ENCODE assay signal across 8 mouse cellular contexts in the genomic region with DNA sequence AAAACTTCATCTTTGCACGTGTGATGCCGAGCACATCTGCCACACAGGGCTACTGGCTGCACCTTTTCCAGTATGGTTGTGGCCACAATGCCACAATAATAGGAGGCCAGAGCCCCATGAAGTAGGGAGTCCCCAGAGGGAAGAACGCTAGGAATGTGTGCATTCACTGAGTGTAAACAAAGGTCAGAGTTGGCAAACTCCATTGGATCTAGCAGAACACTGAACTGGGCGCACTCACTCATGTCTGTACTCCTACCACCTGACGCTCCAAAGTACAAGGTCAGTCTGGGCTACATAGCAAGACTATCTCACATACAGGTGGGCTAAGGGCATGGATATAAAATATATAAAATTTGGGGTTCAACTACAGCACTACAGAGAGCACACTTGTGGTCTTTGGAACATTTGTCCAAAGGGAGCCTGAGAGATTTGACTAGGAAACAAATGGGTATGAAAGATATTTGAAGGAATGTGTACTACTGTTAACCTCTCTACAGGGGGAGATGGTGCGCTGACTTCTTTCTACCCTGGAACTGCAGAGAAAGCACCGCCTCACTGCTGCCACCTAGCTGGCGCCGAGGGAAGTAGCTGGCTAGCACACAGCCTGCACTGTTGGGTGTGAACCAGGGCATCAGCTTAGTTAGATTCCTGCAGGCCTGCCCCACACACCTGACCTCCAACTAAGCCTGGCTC. TPM values are rescaled to one million over a fixed set of nuclear protein-coding genes. Genes with fewer than 3 reads are reported as not detected.
DNase-seq lines count a peak whose midpoint lies in the region; ATAC-seq and TF ChIP-seq lines count a peak whose summit lies in the region.

No protein-coding gene starts in this region.

- H3K4me2 ChIP-seq in forebrain, embryonic 11.5 days (ENCODE audit: low read depth, low read length, severe bottlenecking), result no peak overlapping the region
- no peak overlapping the region for H3K4me2 ChIP-seq in forebrain, embryonic 12.5 days
- no peak overlapping the region for H3K4me2 ChIP-seq in intestine, embryonic 14.5 days (ENCODE audit: low read length)
- no peak overlapping the region for H3K4me2 ChIP-seq in limb, embryonic 11.5 days (ENCODE audit: low read depth, severe bottlenecking)
- H3K4me2 ChIP-seq in midbrain, postnatal 0 days (ENCODE audit: low read depth, low read length, poor library complexity, severe bottlenecking), result no peak overlapping the region
- H3K4me2 ChIP-seq in stomach, embryonic 15.5 days, result no peak overlapping the region

- H3K4me3 ChIP-seq in forebrain, embryonic 11.5 days (ENCODE audit: low read depth, low read length), result no peak overlapping the region
- no peak overlapping the region for H3K4me3 ChIP-seq in forebrain, embryonic 12.5 days (replicated peaks)
- H3K4me3 ChIP-seq in intestine, embryonic 14.5 days (ENCODE audit: low read depth, low read length), result no peak overlapping the region
- no peak overlapping the region for H3K4me3 ChIP-seq in limb, embryonic 11.5 days (ENCODE audit: low read depth, low read length)
- H3K4me3 ChIP-seq in midbrain, postnatal 0 days (ENCODE audit: low read depth, low read length), result no peak overlapping the region
- no peak overlapping the region for H3K4me3 ChIP-seq in stomach, embryonic 15.5 days (replicated peaks)

- no peak for ATAC-seq in forebrain, embryonic 11.5 days (replicated peaks; ENCODE audit: low FRiP score)
- no peak for ATAC-seq in forebrain, embryonic 12.5 days (ENCODE audit: low FRiP score)
- ATAC-seq in intestine, embryonic 14.5 days (replicated peaks; ENCODE audit: low FRiP score, low TSS enrichment, low read depth), result peak; percentile 66; the same call in 1 of the 2 replicates
- ATAC-seq in limb, embryonic 11.5 days (ENCODE audit: insufficient number of reproducible peaks, low FRiP score, low TSS enrichment, low read depth), result no peak
- peak; percentile 31; the same call in 1 of the 2 replicates for ATAC-seq in midbrain, postnatal 0 days (ENCODE audit: low FRiP score)
- ATAC-seq in stomach, embryonic 15.5 days (ENCODE audit: insufficient read depth, low FRiP score, low read depth), result peak; percentile 79

- WGBS in forebrain, embryonic 11.5 days, result 52% methylated on average over 9 of the region's 9 CpGs
- WGBS in forebrain, embryonic 12.5 days, result 57% methylated on average over 9 of the region's 9 CpGs
- WGBS in intestine, embryonic 14.5 days, result 56% methylated on average over 9 of the region's 9 CpGs
- WGBS in limb, embryonic 11.5 days, result 57% methylated on average over 9 of the region's 9 CpGs
- WGBS in midbrain, postnatal 0 days, result 55% methylated on average over 9 of the region's 9 CpGs
- 49% methylated on average over 9 of the region's 9 CpGs for WGBS in stomach, embryonic 15.5 days

- no peaks in the 10 kb centered on the region for H3K9me3 ChIP-seq in forebrain, embryonic 11.5 days (ENCODE audit: control insufficient read depth, low read length)
- no peaks in the 10 kb centered on the region for H3K9me3 ChIP-seq in forebrain, embryonic 12.5 days
- no peaks in the 10 kb centered on the region for H3K9me3 ChIP-seq in intestine, embryonic 14.5 days (ENCODE audit: control insufficient read depth, low read length)
- H3K9me3 ChIP-seq in limb, embryonic 11.5 days (ENCODE audit: control insufficient read depth, low read length), result no peaks in the 10 kb centered on the region
- H3K9me3 ChIP-seq in midbrain, postnatal 0 days (ENCODE audit: low read length), result no peaks in the 10 kb centered on the region
- no peaks in the 10 kb centered on the region for H3K9me3 ChIP-seq in stomach, embryonic 15.5 days

- peak; percentile 87 for TF ChIP-seq CTCF in midbrain, postnatal 0 days (IDR thresholded peaks at IDR 0.05)

- H3K27me3 ChIP-seq in forebrain, embryonic 11.5 days (ENCODE audit: control insufficient read depth, insufficient read depth, low read length), result no peaks in the 10 kb centered on the region
- H3K27me3 ChIP-seq in forebrain, embryonic 12.5 days, result no peaks in the 10 kb centered on the region
- H3K27me3 ChIP-seq in intestine, embryonic 14.5 days (replicated peaks; ENCODE audit: control insufficient read depth, insufficient read depth, low read length), result no peaks in the 10 kb centered on the region
- H3K27me3 ChIP-seq in limb, embryonic 11.5 days (ENCODE audit: control insufficient read depth, insufficient read depth, low read length), result no peaks in the 10 kb centered on the region
- H3K27me3 ChIP-seq in midbrain, postnatal 0 days (ENCODE audit: insufficient read depth, low read length), result no peaks in the 10 kb centered on the region
- no peaks in the 10 kb centered on the region for H3K27me3 ChIP-seq in stomach, embryonic 15.5 days (replicated peaks)

- no peaks in the 10 kb centered on the region; the same call in 1 of the 2 replicates for H3K36me3 ChIP-seq in forebrain, embryonic 11.5 days (ENCODE audit: control insufficient read depth, insufficient read depth, low read length)
- H3K36me3 ChIP-seq in forebrain, embryonic 12.5 days (replicated peaks), result peaks cover 51% of the 10 kb centered on the region
- H3K36me3 ChIP-seq in intestine, embryonic 14.5 days (ENCODE audit: control insufficient read depth, insufficient read depth, low read length), result peaks cover 48% of the 10 kb centered on the region
- H3K36me3 ChIP-seq in limb, embryonic 11.5 days (ENCODE audit: control insufficient read depth, insufficient read depth, low read length), result peaks cover 16% of the 10 kb centered on the region; the same call in 1 of the 2 replicates
- peaks cover 24% of the 10 kb centered on the region for H3K36me3 ChIP-seq in midbrain, postnatal 0 days (ENCODE audit: insufficient read depth, low read length)
- peaks cover 41% of the 10 kb centered on the region for H3K36me3 ChIP-seq in stomach, embryonic 15.5 days

- no peak overlapping the region for H3K9ac ChIP-seq in forebrain, embryonic 11.5 days (ENCODE audit: low read length)
- no peak overlapping the region for H3K9ac ChIP-seq in forebrain, embryonic 12.5 days
- H3K9ac ChIP-seq in intestine, embryonic 14.5 days (ENCODE audit: low read length), result no peak overlapping the region
- H3K9ac ChIP-seq in limb, embryonic 11.5 days (ENCODE audit: low read length), result no peak overlapping the region
- no peak overlapping the region for H3K9ac ChIP-seq in midbrain, postnatal 0 days (replicated peaks; ENCODE audit: low read length, poor library complexity, severe bottlenecking)
- no peak overlapping the region for H3K9ac ChIP-seq in stomach, embryonic 15.5 days

- peak; percentile 83 for DNase-seq in forebrain, embryonic 11.5 days (ENCODE audit: low spot score)
- DNase-seq in cerebellum, adult 8-10 months, result peak; percentile 75
- DNase-seq in frontal cortex, postnatal 36 days (ENCODE audit: low spot score in 2 of 2), result peak; percentile 48 to 66
- peak; percentile 82 for DNase-seq in intestine, embryonic 14.5 days (ENCODE audit: low spot score)
- DNase-seq in limb, embryonic 11.5 days (ENCODE audit: low spot score), result peak; percentile 86
- peak; percentile 59 for DNase-seq in midbrain, postnatal 0 days (ENCODE audit: low spot score)

- no peak overlapping the region for H3K27ac ChIP-seq in forebrain, embryonic 11.5 days (ENCODE audit: low read depth, low read length)
- no peak overlapping the region for H3K27ac ChIP-seq in forebrain, embryonic 12.5 days
- H3K27ac ChIP-seq in intestine, embryonic 14.5 days (ENCODE audit: low read depth), result no peak overlapping the region
- no peak overlapping the region for H3K27ac ChIP-seq in limb, embryonic 11.5 days (replicated peaks; ENCODE audit: low read depth, low read length)
- no peak overlapping the region for H3K27ac ChIP-seq in midbrain, postnatal 0 days (ENCODE audit: low read depth, low read length)
- no peak overlapping the region for H3K27ac ChIP-seq in stomach, embryonic 15.5 days

- H3K4me1 ChIP-seq in forebrain, embryonic 11.5 days (replicated peaks; ENCODE audit: control insufficient read depth, insufficient read depth, low read length), result no peaks in the 10 kb centered on the region
- H3K4me1 ChIP-seq in forebrain, embryonic 12.5 days, result peaks cover 2% of the 10 kb centered on the region; the same call in 1 of the 2 replicates
- H3K4me1 ChIP-seq in intestine, embryonic 14.5 days (replicated peaks; ENCODE audit: control insufficient read depth, insufficient read depth, low read length), result no peaks in the 10 kb centered on the region
- no peaks in the 10 kb centered on the region for H3K4me1 ChIP-seq in limb, embryonic 11.5 days (ENCODE audit: control insufficient read depth, insufficient read depth, low read length)
- no peaks in the 10 kb centered on the region for H3K4me1 ChIP-seq in midbrain, postnatal 0 days (ENCODE audit: insufficient read depth, low read length)
- 0 out of 2 replicates have a peak, but pooled peaks cover 2% of the 10 kb centered on the region for H3K4me1 ChIP-seq in stomach, embryonic 15.5 days

RNA-seq across cellular contexts. Expression of a gene that starts 9.1 kb away (rescaled TPM):
- polyA plus RNA-seq in forebrain, embryonic 11.5 days (2014; fragmentation: Nextera tagmentation; extraction: Ambion mirVana), result 0.72 and 1.3 TPM in 2 replicates
- 2.3 TPM in 2 replicates for polyA plus RNA-seq in forebrain, embryonic 12.5 days (2016; fragmentation: Nextera tagmentation; extraction: Ambion mirVana)
- 1.5 and 1.7 TPM in 2 replicates for polyA plus RNA-seq in intestine, embryonic 14.5 days (2014; fragmentation: Nextera tagmentation; extraction: Ambion mirVana)
- polyA plus RNA-seq in limb, embryonic 11.5 days (2014; fragmentation: Nextera tagmentation; extraction: Ambion mirVana), result 1.3 and 2.4 TPM in 2 replicates
- 18.3 and 19.0 TPM in 2 replicates for total RNA-seq in midbrain, postnatal 0 days (2014; rRNA removed)
- polyA plus RNA-seq in midbrain, postnatal 0 days (2015; fragmentation: Nextera tagmentation; extraction: Ambion mirVana), result 26.2 and 32.2 TPM in 2 replicates
- polyA plus RNA-seq in stomach, embryonic 15.5 days (2015; fragmentation: Nextera tagmentation; extraction: Ambion mirVana), result 3.8 and 5.1 TPM in 2 replicates

RNA-seq across cellular contexts. Expression of a gene that starts 31.5 kb away (rescaled TPM):
- 36.0 and 36.7 TPM in 2 replicates for polyA plus RNA-seq in forebrain, embryonic 11.5 days (2014; fragmentation: Nextera tagmentation; extraction: Ambion mirVana)
- polyA plus RNA-seq in forebrain, embryonic 12.5 days (2016; fragmentation: Nextera tagmentation; extraction: Ambion mirVana), result 33.3 and 36.1 TPM in 2 replicates
- polyA plus RNA-seq in intestine, embryonic 14.5 days (2014; fragmentation: Nextera tagmentation; extraction: Ambion mirVana), result 30.1 and 31.4 TPM in 2 replicates
- polyA plus RNA-seq in limb, embryonic 11.5 days (2014; fragmentation: Nextera tagmentation; extraction: Ambion mirVana), result 32.0 and 33.7 TPM in 2 replicates
- 41.5 and 44.0 TPM in 2 replicates for total RNA-seq in midbrain, postnatal 0 days (2014; rRNA removed)
- polyA plus RNA-seq in midbrain, postnatal 0 days (2015; fragmentation: Nextera tagmentation; extraction: Ambion mirVana), result 31.0 and 34.7 TPM in 2 replicates
- polyA plus RNA-seq in stomach, embryonic 15.5 days (2015; fragmentation: Nextera tagmentation; extraction: Ambion mirVana), result 27.8 and 30.6 TPM in 2 replicates

Comparison
In these comparisons a context has a peak if more than half of its experiments do, and no peak if none do; other contexts are left out.
1. ATAC-seq: peak in intestine, embryonic 14.5 days (single experiment), midbrain, postnatal 0 days (single experiment) and stomach, embryonic 15.5 days (single experiment); none in forebrain, embryonic 11.5 days (single experiment), forebrain, embryonic 12.5 days (single experiment) and limb, embryonic 11.5 days (single experiment).
2. Peak in every context shown above with its lines, with median percentiles within 50 percentile points of each other: DNase-seq.